Mouse (Mus musculus) thymus, adult 18-20 months (tissue): ENCODE data around the gene Samd14.

Experiments
- DNase-seq, 2 experiments: peaks; one replicate each; pipeline ENCODE4 v3.0.0; 2022; ENCODE audit warnings: mixed read lengths in 2 of 2

Samd14 gene

GRCm38 (mm10) chr11:95075197-95076040 lies 65.7 kb downstream of the Samd14 start:
- no peak for DNase-seq
